Mouse (Mus musculus): Measurements from ENCODE around the gene Cux2. TPM values are rescaled to one million over a fixed set of nuclear protein-coding genes. Genes with fewer than 3 reads are reported as not detected.
A peak's percentile ranks its signal among the peaks of the same experiment; 100 is the strongest.

Gene Cux2
- polyA plus RNA-seq, 1 experiment: 36.7 TPM

GRCm38 (mm10) chr5:122048252-122048651 lies 1.6 kb downstream of the Cux2 start:
- WGBS: 22% methylated on average over 20 of the region's 20 CpGs
- peaks cover 6% of the 10 kb centered on the region for H3K4me1 ChIP-seq (ENCODE audit: control insufficient read depth, insufficient read depth, low read length)

GRCm38 (mm10) chr5:122047791-122048190 lies 2.1 kb downstream of the Cux2 start:
- peak overlapping the region; percentile 88 for H3K4me3 ChIP-seq (replicated peaks; ENCODE audit: insufficient read depth, low read depth, low read length)
- TF ChIP-seq CTCF (IDR thresholded peaks at IDR 0.05; ENCODE audit: borderline replicate concordance, insufficient read depth, low read depth, low read length) (no peak), POLR2A (IDR thresholded peaks at IDR 0.05; ENCODE audit: borderline replicate concordance, insufficient read depth, low read length) (no peak)
- no peak for DNase-seq
- peaks cover 6% of the 10 kb centered on the region for H3K4me1 ChIP-seq (ENCODE audit: control insufficient read depth, insufficient read depth, low read length)
- no peak overlapping the region for H3K27ac ChIP-seq (ENCODE audit: insufficient read depth, low read length)
- no peaks in the 10 kb centered on the region for H3K27me3 ChIP-seq (ENCODE audit: control insufficient read depth, insufficient read depth, low read length)
- 52% methylated on average over 5 of the region's 5 CpGs for WGBS

More at GRCm38 (mm10) chr5:122048252-122048651, 1.6 kb downstream of the Cux2 start:
- Histone ChIP-seq H3K27ac (ENCODE audit: insufficient read depth, low read length) (no peak overlapping the region), H3K4me3 (replicated peaks; ENCODE audit: insufficient read depth, low read depth, low read length) (peak overlapping the region; percentile 88), H3K27me3 (ENCODE audit: control insufficient read depth, insufficient read depth, low read length) (no peaks in the 10 kb centered on the region)
- TF ChIP-seq POLR2A (IDR thresholded peaks at IDR 0.05; ENCODE audit: borderline replicate concordance, insufficient read depth, low read length) (no peak), CTCF (IDR thresholded peaks at IDR 0.05; ENCODE audit: borderline replicate concordance, insufficient read depth, low read depth, low read length) (no peak)
- DNase-seq: peak in 1 of 2 experiments; percentile 42

GRCm38 (mm10) chr5:122043567-122043966 lies 6.3 kb downstream of the Cux2 start:
- Histone ChIP-seq H3K4me1 (ENCODE audit: control insufficient read depth, insufficient read depth, low read length) (peaks cover 2% of the 10 kb centered on the region; the same call in 1 of the 2 replicates), H3K27me3 (ENCODE audit: control insufficient read depth, insufficient read depth, low read length) (no peaks in the 10 kb centered on the region), H3K27ac (ENCODE audit: insufficient read depth, low read length) (no peak overlapping the region), H3K4me3 (replicated peaks; ENCODE audit: insufficient read depth, low read depth, low read length) (no peak overlapping the region)
- TF ChIP-seq CTCF (IDR thresholded peaks at IDR 0.05; ENCODE audit: borderline replicate concordance, insufficient read depth, low read depth, low read length): no peak
- no peak for TF ChIP-seq POLR2A (IDR thresholded peaks at IDR 0.05; ENCODE audit: borderline replicate concordance, insufficient read depth, low read length)
- 81% methylated on average over 11 of the region's 11 CpGs for WGBS
- DNase-seq: no peak

- Histone ChIP-seq H3K27me3 (ENCODE audit: control insufficient read depth, insufficient read depth, low read length) (no peaks in the 10 kb centered on the region), H3K27ac (ENCODE audit: insufficient read depth, low read length) (no peak overlapping the region), H3K4me3 (replicated peaks; ENCODE audit: insufficient read depth, low read depth, low read length) (no peak overlapping the region), H3K4me1 (ENCODE audit: control insufficient read depth, insufficient read depth, low read length) (no peaks in the 10 kb centered on the region)
- 68% methylated on average over 5 of the region's 5 CpGs for WGBS
- peak in 1 of 2 experiments; percentile 27 for DNase-seq
- TF ChIP-seq POLR2A (IDR thresholded peaks at IDR 0.05; ENCODE audit: borderline replicate concordance, insufficient read depth, low read length): no peak
- no peak for TF ChIP-seq CTCF (IDR thresholded peaks at IDR 0.05; ENCODE audit: borderline replicate concordance, insufficient read depth, low read depth, low read length)
These were observed 14.6 kb downstream of the Cux2 start for GRCm38 (mm10) chr5:122035278-122035677.

- no peak overlapping the region for H3K27ac ChIP-seq (ENCODE audit: insufficient read depth, low read length)
- WGBS: 58% methylated on average over 4 of the region's 4 CpGs
These were observed 16.8 kb downstream of the Cux2 start for GRCm38 (mm10) chr5:122033167-122033478.

GRCm38 (mm10) chr5:122032471-122033166 lies 17.3 kb downstream of the Cux2 start:
- WGBS: 72% methylated on average over 19 of the region's 19 CpGs
- no peaks in the 10 kb centered on the region for H3K27me3 ChIP-seq (ENCODE audit: control insufficient read depth, insufficient read depth, low read length)
- no peak overlapping the region for H3K27ac ChIP-seq (ENCODE audit: insufficient read depth, low read length)

More at GRCm38 (mm10) chr5:122033167-122033478, 16.8 kb downstream of the Cux2 start:
- no peak overlapping the region for H3K4me3 ChIP-seq (replicated peaks; ENCODE audit: insufficient read depth, low read depth, low read length)
- H3K27me3 ChIP-seq (ENCODE audit: control insufficient read depth, insufficient read depth, low read length): no peaks in the 10 kb centered on the region
- no peaks in the 10 kb centered on the region for H3K4me1 ChIP-seq (ENCODE audit: control insufficient read depth, insufficient read depth, low read length)
- DNase-seq: no peak
- no peak for TF ChIP-seq POLR2A (IDR thresholded peaks at IDR 0.05; ENCODE audit: borderline replicate concordance, insufficient read depth, low read length)
- no peak for TF ChIP-seq CTCF (IDR thresholded peaks at IDR 0.05; ENCODE audit: borderline replicate concordance, insufficient read depth, low read depth, low read length)

GRCm38 (mm10) chr5:122031146-122031545 lies 18.8 kb downstream of the Cux2 start:
- WGBS: 86% methylated on average over 12 of the region's 12 CpGs
- no peak overlapping the region for H3K27ac ChIP-seq (ENCODE audit: insufficient read depth, low read length)

More at GRCm38 (mm10) chr5:122032471-122033166, 17.3 kb downstream of the Cux2 start:
- Histone ChIP-seq H3K4me1 (ENCODE audit: control insufficient read depth, insufficient read depth, low read length) (no peaks in the 10 kb centered on the region), H3K4me3 (replicated peaks; ENCODE audit: insufficient read depth, low read depth, low read length) (no peak overlapping the region)
- no peak for DNase-seq
- TF ChIP-seq CTCF (IDR thresholded peaks at IDR 0.05; ENCODE audit: borderline replicate concordance, insufficient read depth, low read depth, low read length) (no peak), POLR2A (IDR thresholded peaks at IDR 0.05; ENCODE audit: borderline replicate concordance, insufficient read depth, low read length) (no peak)

GRCm38 (mm10) chr5:122030640-122031039 lies 19.3 kb downstream of the Cux2 start:
- Histone ChIP-seq H3K27ac (ENCODE audit: insufficient read depth, low read length) (no peak overlapping the region), H3K4me3 (replicated peaks; ENCODE audit: insufficient read depth, low read depth, low read length) (no peak overlapping the region), H3K27me3 (ENCODE audit: control insufficient read depth, insufficient read depth, low read length) (no peaks in the 10 kb centered on the region), H3K4me1 (ENCODE audit: control insufficient read depth, insufficient read depth, low read length) (no peaks in the 10 kb centered on the region)
- WGBS: 70% methylated on average over 11 of the region's 11 CpGs
- TF ChIP-seq POLR2A (IDR thresholded peaks at IDR 0.05; ENCODE audit: borderline replicate concordance, insufficient read depth, low read length): no peak
- no peak for DNase-seq

More at GRCm38 (mm10) chr5:122031146-122031545, 18.8 kb downstream of the Cux2 start:
- Histone ChIP-seq H3K27me3 (ENCODE audit: control insufficient read depth, insufficient read depth, low read length) (no peaks in the 10 kb centered on the region), H3K4me3 (replicated peaks; ENCODE audit: insufficient read depth, low read depth, low read length) (no peak overlapping the region), H3K4me1 (ENCODE audit: control insufficient read depth, insufficient read depth, low read length) (no peaks in the 10 kb centered on the region)
- TF ChIP-seq CTCF (IDR thresholded peaks at IDR 0.05; ENCODE audit: borderline replicate concordance, insufficient read depth, low read depth, low read length): no peak
- no peak for TF ChIP-seq POLR2A (IDR thresholded peaks at IDR 0.05; ENCODE audit: borderline replicate concordance, insufficient read depth, low read length)
- DNase-seq: no peak

Data from cerebellum, adult 2 months (tissue).